Mouse (Mus musculus): ENCODE measurements at regions not wholly inside any gene's neighbourhood (a gene's known extent, or its start where the extent isn't known, plus 50 kb on each side); places are given as distances from the start of the nearest gene placed in this dataset.

GRCm38 (mm10) chr6:101554965-101555604 is 177.4 kb upstream of the Pdzrn3 start:
- no peak overlapping the region for H3K27ac ChIP-seq (ENCODE audit: insufficient read depth, low read length)
- H3K4me1 ChIP-seq (ENCODE audit: control insufficient read depth, insufficient read depth, low read length): no peaks in the 10 kb centered on the region; the same call in 1 of the 2 replicates
- no peak for TF ChIP-seq CTCF (IDR thresholded peaks at IDR 0.05; ENCODE audit: extremely low read depth, insufficient read depth, low read length)
- TF ChIP-seq POLR2A (IDR thresholded peaks at IDR 0.05; ENCODE audit: extremely low read depth, insufficient read depth, low read length): no peak
- no peak overlapping the region for H3K4me3 ChIP-seq (ENCODE audit: insufficient read depth, low read length)

- H3K4me3 ChIP-seq (ENCODE audit: insufficient read depth, low read length): no peak overlapping the region
- TF ChIP-seq POLR2A (IDR thresholded peaks at IDR 0.05; ENCODE audit: extremely low read depth, insufficient read depth, low read length) (no peak), CTCF (IDR thresholded peaks at IDR 0.05; ENCODE audit: extremely low read depth, insufficient read depth, low read length) (no peak)
- no peak overlapping the region for H3K27ac ChIP-seq (ENCODE audit: insufficient read depth, low read length)
- no peaks in the 10 kb centered on the region; the same call in 1 of the 2 replicates for H3K4me1 ChIP-seq (ENCODE audit: control insufficient read depth, insufficient read depth, low read length)
Measured at GRCm38 (mm10) chr6:101550501-101551268, 173.0 kb upstream of the Pdzrn3 start.

GRCm38 (mm10) chr6:101537581-101537980 is 159.9 kb upstream of the Pdzrn3 start:
- Histone ChIP-seq H3K4me1 (ENCODE audit: control insufficient read depth, insufficient read depth, low read length) (no peaks in the 10 kb centered on the region), H3K4me3 (ENCODE audit: insufficient read depth, low read length) (no peak overlapping the region), H3K27ac (ENCODE audit: insufficient read depth, low read length) (no peak overlapping the region)
- TF ChIP-seq CTCF (IDR thresholded peaks at IDR 0.05; ENCODE audit: extremely low read depth, insufficient read depth, low read length) (no peak), POLR2A (IDR thresholded peaks at IDR 0.05; ENCODE audit: extremely low read depth, insufficient read depth, low read length) (no peak)

DNA sequence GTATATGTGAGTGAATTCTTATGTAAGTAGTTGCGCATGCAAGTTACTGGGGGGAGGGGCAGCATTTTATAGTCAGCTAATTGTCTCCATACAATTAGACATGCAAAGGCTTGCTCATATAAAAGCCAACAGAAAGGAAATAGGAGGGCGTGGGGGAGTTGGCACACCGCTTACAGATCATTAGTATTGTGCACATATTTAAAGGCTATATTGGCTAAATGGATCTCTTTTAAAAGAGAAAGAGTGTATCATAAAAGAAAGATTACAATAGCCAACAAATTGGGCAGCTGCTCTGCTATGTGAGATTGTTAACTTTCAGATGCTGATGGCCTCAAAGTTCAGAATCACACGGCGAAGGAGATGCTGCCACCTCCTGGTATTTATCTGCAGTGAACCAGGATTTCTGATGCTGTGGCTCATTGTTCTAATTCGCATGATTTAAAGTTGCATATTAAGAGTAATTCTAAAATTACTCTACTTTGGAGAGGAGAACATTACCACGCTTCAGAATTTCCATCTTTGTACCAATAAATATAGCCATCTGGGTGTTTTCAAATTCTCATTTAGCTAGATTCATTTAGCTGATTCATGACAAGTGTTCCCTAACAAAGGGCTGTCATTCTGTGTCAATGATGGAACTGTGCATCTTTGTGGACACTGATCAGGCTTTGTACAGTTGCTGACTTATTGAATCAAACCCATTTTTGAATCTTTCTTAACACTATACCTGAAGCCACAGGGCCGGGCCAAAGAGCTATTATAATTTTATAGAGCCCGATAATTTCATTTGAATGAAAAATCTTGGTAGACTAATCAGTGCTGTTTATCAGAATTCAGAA is 156.7 kb upstream of the Pdzrn3 start:
- Histone ChIP-seq H3K4me1 (ENCODE audit: control insufficient read depth, insufficient read depth, low read length) (peaks cover 1% of the 10 kb centered on the region; the same call in 1 of the 2 replicates), H3K27ac (ENCODE audit: insufficient read depth, low read length) (no peak overlapping the region), H3K4me3 (ENCODE audit: insufficient read depth, low read length) (no peak overlapping the region)
- TF ChIP-seq CTCF (IDR thresholded peaks at IDR 0.05; ENCODE audit: extremely low read depth, insufficient read depth, low read length): peak; percentile 91
- TF ChIP-seq POLR2A (IDR thresholded peaks at IDR 0.05; ENCODE audit: extremely low read depth, insufficient read depth, low read length): no peak

DNA sequence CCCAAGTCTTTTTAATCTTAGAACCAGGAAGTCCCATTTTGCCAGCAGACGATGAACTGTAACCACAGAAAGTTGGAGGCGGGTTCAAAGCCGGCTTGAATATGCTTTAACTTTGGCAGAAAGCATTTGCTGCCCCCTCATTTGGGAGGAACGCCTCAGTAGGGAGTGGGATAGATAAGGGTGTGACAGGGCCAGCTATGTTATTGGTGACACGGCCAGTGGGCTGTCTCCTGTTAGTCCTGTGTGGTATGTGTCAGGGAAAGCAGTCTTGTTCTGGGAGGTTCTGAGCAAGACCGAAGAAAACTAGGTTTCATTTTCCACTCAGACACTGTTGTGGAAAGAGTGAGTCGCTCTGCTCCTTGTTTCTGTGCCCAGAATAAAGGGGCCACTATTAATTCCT is 154.7 kb upstream of the Pdzrn3 start:
- no peak for TF ChIP-seq POLR2A (IDR thresholded peaks at IDR 0.05; ENCODE audit: extremely low read depth, insufficient read depth, low read length)
- no peak for TF ChIP-seq CTCF (IDR thresholded peaks at IDR 0.05; ENCODE audit: extremely low read depth, insufficient read depth, low read length)

GRCm38 (mm10) chr6:101531914-101532313 is 154.2 kb upstream of the Pdzrn3 start:
- Histone ChIP-seq H3K4me1 (ENCODE audit: control insufficient read depth, insufficient read depth, low read length) (peaks cover 1% of the 10 kb centered on the region; the same call in 1 of the 2 replicates), H3K27ac (ENCODE audit: insufficient read depth, low read length) (0 out of 2 replicates have a peak overlapping the region, but pooled peaks have one; percentile 59), H3K4me3 (ENCODE audit: insufficient read depth, low read length) (no peak overlapping the region)
- no peak for TF ChIP-seq POLR2A (IDR thresholded peaks at IDR 0.05; ENCODE audit: extremely low read depth, insufficient read depth, low read length)
- no peak for TF ChIP-seq CTCF (IDR thresholded peaks at IDR 0.05; ENCODE audit: extremely low read depth, insufficient read depth, low read length)

More for the DNA sequence above, 154.7 kb upstream of the Pdzrn3 start:
- Histone ChIP-seq H3K4me3 (ENCODE audit: insufficient read depth, low read length) (no peak overlapping the region), H3K27ac (ENCODE audit: insufficient read depth, low read length) (peak overlapping the region; percentile 16; the same call in 1 of the 2 replicates), H3K4me1 (ENCODE audit: control insufficient read depth, insufficient read depth, low read length) (peaks cover 1% of the 10 kb centered on the region; the same call in 1 of the 2 replicates)

DNA sequence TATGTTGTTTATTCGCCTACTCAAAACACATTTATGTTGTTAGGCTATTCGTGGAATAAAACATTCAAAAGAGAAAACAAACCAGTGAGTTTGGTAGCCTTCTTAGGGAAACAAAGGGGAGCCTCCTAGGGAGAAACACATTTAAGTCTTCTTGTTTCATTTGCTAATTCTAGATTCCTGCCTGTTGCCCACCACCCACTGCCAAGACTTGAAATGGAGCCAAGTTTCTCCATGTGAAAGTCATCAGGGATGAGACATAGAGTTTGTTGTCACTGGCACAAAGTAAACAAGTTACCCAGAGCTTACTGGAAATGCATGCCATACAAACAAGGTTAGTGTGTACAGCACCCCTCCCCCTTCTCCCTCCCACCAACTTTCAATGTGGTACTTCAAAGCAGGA is 147.4 kb upstream of the Pdzrn3 start:
- no peak for TF ChIP-seq POLR2A (IDR thresholded peaks at IDR 0.05; ENCODE audit: extremely low read depth, insufficient read depth, low read length)
- no peak for TF ChIP-seq CTCF (IDR thresholded peaks at IDR 0.05; ENCODE audit: extremely low read depth, insufficient read depth, low read length)

GRCm38 (mm10) chr6:101521316-101521715 is 143.6 kb upstream of the Pdzrn3 start:
- peaks cover 2% of the 10 kb centered on the region; the same call in 1 of the 2 replicates for H3K4me1 ChIP-seq (ENCODE audit: control insufficient read depth, insufficient read depth, low read length)
- no peak overlapping the region for H3K4me3 ChIP-seq (ENCODE audit: insufficient read depth, low read length)
- no peak overlapping the region for H3K27ac ChIP-seq (ENCODE audit: insufficient read depth, low read length)
- TF ChIP-seq POLR2A (IDR thresholded peaks at IDR 0.05; ENCODE audit: extremely low read depth, insufficient read depth, low read length): no peak

More for the DNA sequence above, 147.4 kb upstream of the Pdzrn3 start:
- Histone ChIP-seq H3K4me3 (ENCODE audit: insufficient read depth, low read length) (no peak overlapping the region), H3K27ac (ENCODE audit: insufficient read depth, low read length) (no peak overlapping the region), H3K4me1 (ENCODE audit: control insufficient read depth, insufficient read depth, low read length) (peaks cover 2% of the 10 kb centered on the region; the same call in 1 of the 2 replicates)

DNA sequence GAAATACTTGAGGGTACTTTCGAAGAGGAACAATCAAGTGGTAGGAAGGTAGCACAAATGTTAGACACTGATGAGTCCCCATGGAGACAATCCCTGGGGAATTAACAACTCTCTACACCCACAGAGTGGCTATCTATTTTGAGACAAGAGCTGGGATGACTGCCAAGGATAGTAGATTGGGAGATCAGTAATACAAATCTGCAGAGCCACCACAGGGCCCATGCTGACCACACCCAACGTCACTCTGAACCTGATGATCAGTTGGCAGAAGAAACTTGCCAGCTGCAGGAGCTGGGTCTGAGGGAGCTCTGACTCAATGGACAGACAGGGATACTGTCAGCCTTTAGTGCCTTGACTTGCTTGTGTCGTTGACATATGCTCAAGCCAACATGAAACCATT is 143.1 kb upstream of the Pdzrn3 start:
- no peak overlapping the region for H3K4me3 ChIP-seq (ENCODE audit: insufficient read depth, low read length)
- no peak for TF ChIP-seq CTCF (IDR thresholded peaks at IDR 0.05; ENCODE audit: extremely low read depth, insufficient read depth, low read length)
- TF ChIP-seq POLR2A (IDR thresholded peaks at IDR 0.05; ENCODE audit: extremely low read depth, insufficient read depth, low read length): no peak
- no peak overlapping the region for H3K27ac ChIP-seq (ENCODE audit: insufficient read depth, low read length)
- peaks cover 2% of the 10 kb centered on the region; the same call in 1 of the 2 replicates for H3K4me1 ChIP-seq (ENCODE audit: control insufficient read depth, insufficient read depth, low read length)

Data from cortical plate, adult 2 months (tissue).